Mouse (Mus musculus): ENCODE measurements around the gene Selenon. TPM values are rescaled to one million over a fixed set of nuclear protein-coding genes. Genes with fewer than 3 reads are reported as not detected.

The Selenon gene
- total and polyA plus RNA-seq, 2 experiments from 2014 or later = 9.1 to 22.8 TPM

GRCm38 (mm10) chr4:134580351-134581148 is 28.6 kb upstream of the Selenon start:
- ATAC-seq (ENCODE audit: low FRiP score) (no peak), DNase-seq (ENCODE audit: low spot score) (peak; percentile 68)
- Histone ChIP-seq H3K27me3 (ENCODE audit: insufficient read depth, low read length) (no peaks in the 10 kb centered on the region), H3K27ac (ENCODE audit: low read depth, low read length) (no peak overlapping the region), H3K9me3 (ENCODE audit: low read length) (no peaks in the 10 kb centered on the region), H3K36me3 (ENCODE audit: insufficient read depth, low read length) (no peaks in the 10 kb centered on the region), H3K4me2 (ENCODE audit: low read depth, low read length, poor library complexity, severe bottlenecking) (no peak overlapping the region), H3K4me3 (ENCODE audit: low read depth, low read length) (no peak overlapping the region), H3K4me1 (ENCODE audit: insufficient read depth, low read length) (no peaks in the 10 kb centered on the region), H3K9ac (replicated peaks; ENCODE audit: low read length, poor library complexity, severe bottlenecking) (no peak overlapping the region)
- TF ChIP-seq CTCF (IDR thresholded peaks at IDR 0.05) = no peak
- 64% methylated on average over 15 of the region's 15 CpGs for WGBS

- Histone ChIP-seq H3K36me3 (ENCODE audit: insufficient read depth, low read length) (no peaks in the 10 kb centered on the region), H3K9me3 (ENCODE audit: low read length) (no peaks in the 10 kb centered on the region), H3K4me2 (ENCODE audit: low read depth, low read length, poor library complexity, severe bottlenecking) (no peak overlapping the region), H3K9ac (replicated peaks; ENCODE audit: low read length, poor library complexity, severe bottlenecking) (no peak overlapping the region), H3K27ac (ENCODE audit: low read depth, low read length) (no peak overlapping the region), H3K4me1 (ENCODE audit: insufficient read depth, low read length) (no peaks in the 10 kb centered on the region), H3K4me3 (ENCODE audit: low read depth, low read length) (no peak overlapping the region), H3K27me3 (ENCODE audit: insufficient read depth, low read length) (no peaks in the 10 kb centered on the region)
- TF ChIP-seq CTCF (IDR thresholded peaks at IDR 0.05) = no peak
- 28% methylated on average over 5 of the region's 5 CpGs for WGBS
- ATAC-seq (ENCODE audit: low FRiP score) (no peak), DNase-seq (ENCODE audit: low spot score) (no peak)
These were observed 27.7 kb upstream of the Selenon start for GRCm38 (mm10) chr4:134579620-134580019.

DNA sequence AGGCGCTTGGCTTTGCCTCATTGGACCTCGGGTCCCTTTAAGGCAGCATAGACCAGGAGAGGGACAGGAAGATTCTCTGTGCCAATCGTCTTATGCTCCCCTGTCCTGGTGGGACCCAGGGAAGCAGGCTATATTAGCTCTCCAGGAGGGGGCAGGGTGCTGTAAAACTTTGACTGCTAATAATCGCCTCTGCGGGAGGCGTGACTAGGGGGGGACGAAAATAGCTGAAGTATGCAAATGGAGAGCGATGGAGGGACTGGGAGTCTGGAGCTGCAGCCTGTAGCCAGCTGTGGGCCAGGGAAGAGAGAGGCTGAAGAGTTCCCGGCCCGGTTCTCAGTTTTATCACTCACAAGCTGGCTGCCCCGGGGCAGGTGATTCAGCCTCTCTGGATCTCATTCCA is 27.2 kb upstream of the Selenon start:
- ATAC-seq (ENCODE audit: low FRiP score) (no peak), DNase-seq (ENCODE audit: low spot score) (no peak)
- peak; percentile 46 for TF ChIP-seq CTCF (IDR thresholded peaks at IDR 0.05)
- Histone ChIP-seq H3K4me3 (ENCODE audit: low read depth, low read length) (no peak overlapping the region), H3K4me1 (ENCODE audit: insufficient read depth, low read length) (no peaks in the 10 kb centered on the region), H3K4me2 (ENCODE audit: low read depth, low read length, poor library complexity, severe bottlenecking) (no peak overlapping the region), H3K27me3 (ENCODE audit: insufficient read depth, low read length) (no peaks in the 10 kb centered on the region), H3K9me3 (ENCODE audit: low read length) (no peaks in the 10 kb centered on the region), H3K27ac (ENCODE audit: low read depth, low read length) (no peak overlapping the region), H3K9ac (replicated peaks; ENCODE audit: low read length, poor library complexity, severe bottlenecking) (no peak overlapping the region), H3K36me3 (ENCODE audit: insufficient read depth, low read length) (no peaks in the 10 kb centered on the region)
- 30% methylated on average over 11 of the region's 11 CpGs for WGBS

- Histone ChIP-seq H3K27me3 (ENCODE audit: insufficient read depth, low read length) (no peaks in the 10 kb centered on the region), H3K9ac (replicated peaks; ENCODE audit: low read length, poor library complexity, severe bottlenecking) (no peak overlapping the region), H3K9me3 (ENCODE audit: low read length) (no peaks in the 10 kb centered on the region), H3K4me2 (ENCODE audit: low read depth, low read length, poor library complexity, severe bottlenecking) (no peak overlapping the region), H3K4me3 (ENCODE audit: low read depth, low read length) (no peak overlapping the region), H3K4me1 (ENCODE audit: insufficient read depth, low read length) (no peaks in the 10 kb centered on the region), H3K36me3 (ENCODE audit: insufficient read depth, low read length) (no peaks in the 10 kb centered on the region), H3K27ac (ENCODE audit: low read depth, low read length) (no peak overlapping the region)
- ATAC-seq (ENCODE audit: low FRiP score) (no peak), DNase-seq (ENCODE audit: low spot score) (no peak)
- no peak for TF ChIP-seq CTCF (IDR thresholded peaks at IDR 0.05)
- WGBS = 80% methylated on average over 5 of the region's 5 CpGs
These were observed 26.4 kb upstream of the Selenon start for GRCm38 (mm10) chr4:134578407-134578806.

DNA sequence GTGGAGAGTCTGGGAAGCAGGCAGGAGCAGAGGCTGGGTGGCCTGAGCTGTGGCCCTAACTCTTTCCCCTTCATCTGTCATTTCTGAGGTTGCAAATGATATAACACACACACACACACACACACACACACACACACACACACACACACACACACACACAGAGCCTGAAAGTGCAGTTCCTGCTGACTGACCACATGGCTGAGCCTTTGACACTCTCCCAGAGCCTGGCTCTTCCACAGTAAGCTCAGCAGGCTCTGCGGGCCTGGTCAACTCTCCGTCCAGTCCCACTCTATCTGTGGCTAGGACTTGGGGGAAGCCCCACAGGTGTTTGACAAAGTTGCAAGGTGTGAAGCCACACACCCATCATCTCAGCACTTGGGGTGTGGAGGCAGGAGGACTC is 25.3 kb upstream of the Selenon start:
- no peaks in the 10 kb centered on the region for H3K9me3 ChIP-seq (ENCODE audit: low read length)
- 84% methylated on average over 2 of the region's 2 CpGs for WGBS

GRCm38 (mm10) chr4:134575486-134575885 is 23.5 kb upstream of the Selenon start:
- Histone ChIP-seq H3K27ac (ENCODE audit: low read depth, low read length) (no peak overlapping the region), H3K27me3 (ENCODE audit: insufficient read depth, low read length) (no peaks in the 10 kb centered on the region), H3K4me2 (ENCODE audit: low read depth, low read length, poor library complexity, severe bottlenecking) (no peak overlapping the region), H3K4me1 (ENCODE audit: insufficient read depth, low read length) (no peaks in the 10 kb centered on the region), H3K36me3 (ENCODE audit: insufficient read depth, low read length) (no peaks in the 10 kb centered on the region), H3K9ac (replicated peaks; ENCODE audit: low read length, poor library complexity, severe bottlenecking) (no peak overlapping the region), H3K9me3 (ENCODE audit: low read length) (no peaks in the 10 kb centered on the region), H3K4me3 (ENCODE audit: low read depth, low read length) (no peak overlapping the region)
- DNase-seq (ENCODE audit: low spot score) (peak; percentile 57), ATAC-seq (ENCODE audit: low FRiP score) (no peak)
- TF ChIP-seq CTCF (IDR thresholded peaks at IDR 0.05) = no peak
- WGBS = 38% methylated on average over 11 of the region's 11 CpGs

More for the DNA sequence above, 25.3 kb upstream of the Selenon start:
- Histone ChIP-seq H3K4me2 (ENCODE audit: low read depth, low read length, poor library complexity, severe bottlenecking) (no peak overlapping the region), H3K4me1 (ENCODE audit: insufficient read depth, low read length) (no peaks in the 10 kb centered on the region), H3K27me3 (ENCODE audit: insufficient read depth, low read length) (no peaks in the 10 kb centered on the region), H3K36me3 (ENCODE audit: insufficient read depth, low read length) (no peaks in the 10 kb centered on the region), H3K27ac (ENCODE audit: low read depth, low read length) (no peak overlapping the region), H3K9ac (replicated peaks; ENCODE audit: low read length, poor library complexity, severe bottlenecking) (no peak overlapping the region), H3K4me3 (ENCODE audit: low read depth, low read length) (no peak overlapping the region)
- no peak for TF ChIP-seq CTCF (IDR thresholded peaks at IDR 0.05)
- ATAC-seq (ENCODE audit: low FRiP score) (no peak), DNase-seq (ENCODE audit: low spot score) (no peak)

Data from midbrain, postnatal 0 days (tissue).